Mouse (Mus musculus) cerebellum, adult 2 months (tissue): ENCODE results near the gene Rufy3. TPM values are rescaled to one million over a fixed set of nuclear protein-coding genes. Genes with fewer than 3 reads are reported as not detected.

Source experiments
- DNase-seq, 2 experiments: peaks; one replicate each; pipeline ENCODE4 v3.0.0; 2021
- H3K27ac ChIP-seq: fragments of 200-500 bp; 2 replicates; pipeline ENCODE4 v1.5.1; 2012; ENCODE audit warnings: low read length, control low read depth, inconsistent platforms; ENCODE audit not compliant: insufficient read depth
- H3K27me3 ChIP-seq: fragments of 200-500 bp; 2 replicates; pipeline ENCODE4 v1.6.1; 2012; ENCODE audit warnings: inconsistent platforms, mild to moderate bottlenecking, low read length, moderate library complexity; ENCODE audit not compliant: control insufficient read depth, insufficient read depth
- H3K4me1 ChIP-seq: fragments of 200-500 bp; 2 replicates; pipeline ENCODE4 v1.6.1; 2011; ENCODE audit warnings: low read length; ENCODE audit not compliant: control insufficient read depth, insufficient read depth
- H3K4me3 ChIP-seq: fragments of 200-500 bp; replicated peaks from 2 replicates; pipeline ENCODE3; 2011; ENCODE audit warnings: mild to moderate bottlenecking, low read depth, low read length, control low read depth; ENCODE audit not compliant: insufficient read depth
- CTCF ChIP-seq: fragments of 200-500 bp; IDR thresholded peaks from 2 replicates; pipeline ENCODE4 v1.5.1; 2011; ENCODE audit warnings: low read depth, mild to moderate bottlenecking, control low read depth, low read length, moderate library complexity, borderline replicate concordance; ENCODE audit not compliant: insufficient read depth
- POLR2A ChIP-seq: fragments of 200-500 bp; IDR thresholded peaks from 2 replicates; pipeline ENCODE4 v1.6.1; 2011; ENCODE audit warnings: low read length, control low read depth, borderline replicate concordance; ENCODE audit not compliant: insufficient read depth
- WGBS: fragments of 180-500 bp; shearing (Covaris S2); methylation state at CpG from one replicate; pipeline ENCODE4 v1.1.7; 2018; 5-methylcytosine and 5-hydroxymethylcytosine counted together
- polyA plus RNA-seq: library from polyadenylated mRNA; depleted of rRNA; stranded (reverse); fragments of >200 nt; gene quantifications from 2 replicates; pipeline ENCODE4 v1.2.3, GENCODE M21; 2012

The Rufy3 gene
- polyA plus RNA-seq, 1 experiment: 139 TPM

- DNase-seq: peak; percentile 69 to 75
- TF ChIP-seq POLR2A (no peak), CTCF (no peak)
- 5% methylated on average over 9 of the region's 9 CpGs for WGBS
These were observed 19.2 kb downstream of the Rufy3 start for GRCm38 (mm10) chr5:88584061-88584460.

GRCm38 (mm10) chr5:88586407-88587174, 21.8 kb downstream of the Rufy3 start:
- DNase-seq: peak; percentile 83 to 89
- TF ChIP-seq CTCF (no peak), POLR2A (no peak)
- Histone ChIP-seq H3K27ac (peak overlapping the region; percentile 66), H3K4me1 (peaks cover 11% of the 10 kb centered on the region; the same call in 1 of the 2 replicates), H3K27me3 (no peaks in the 10 kb centered on the region), H3K4me3 (peak overlapping the region; percentile 69)
- 8% methylated on average over 7 of the region's 7 CpGs for WGBS

More at GRCm38 (mm10) chr5:88584061-88584460, 19.2 kb downstream of the Rufy3 start:
- Histone ChIP-seq H3K27ac (peak overlapping the region; percentile 44), H3K4me1 (peaks cover 7% of the 10 kb centered on the region; the same call in 1 of the 2 replicates), H3K27me3 (no peaks in the 10 kb centered on the region), H3K4me3 (peak overlapping the region; percentile 91)

GRCm38 (mm10) chr5:88587211-88587934, 22.5 kb downstream of the Rufy3 start:
- 8% methylated on average over 13 of the region's 13 CpGs for WGBS

GRCm38 (mm10) chr5:88588481-88588880, 23.6 kb downstream of the Rufy3 start:
- Histone ChIP-seq H3K27ac (no peak overlapping the region), H3K4me1 (peaks cover 13% of the 10 kb centered on the region; the same call in 1 of the 2 replicates), H3K27me3 (no peaks in the 10 kb centered on the region), H3K4me3 (peak overlapping the region; percentile 10)
- DNase-seq: no peak
- no peak for TF ChIP-seq POLR2A
- TF ChIP-seq CTCF: no peak
- 30% methylated on average over 5 of the region's 5 CpGs for WGBS

More at GRCm38 (mm10) chr5:88587211-88587934, 22.5 kb downstream of the Rufy3 start:
- TF ChIP-seq CTCF (no peak), POLR2A (no peak; the same call in 1 of the 2 replicates)
- Histone ChIP-seq H3K27me3 (no peaks in the 10 kb centered on the region), H3K4me1 (peaks cover 11% of the 10 kb centered on the region; the same call in 1 of the 2 replicates), H3K4me3 (peak overlapping the region; percentile 69), H3K27ac (peak overlapping the region; percentile 66; the same call in 1 of the 2 replicates)
- DNase-seq: peak in 1 of 2 experiments; percentile 41

GRCm38 (mm10) chr5:88593421-88594172, 28.8 kb downstream of the Rufy3 start:
- Histone ChIP-seq H3K27me3 (no peaks in the 10 kb centered on the region), H3K27ac (no peak overlapping the region), H3K4me1 (peaks cover 11% of the 10 kb centered on the region), H3K4me3 (no peak overlapping the region)
- no peak for DNase-seq
- 87% methylated on average over 13 of the region's 13 CpGs for WGBS
- no peak for TF ChIP-seq CTCF
- no peak for TF ChIP-seq POLR2A

GRCm38 (mm10) chr5:88594173-88594569, 29.3 kb downstream of the Rufy3 start:
- Histone ChIP-seq H3K4me3 (no peak overlapping the region), H3K27me3 (no peaks in the 10 kb centered on the region), H3K4me1 (peaks cover 8% of the 10 kb centered on the region), H3K27ac (no peak overlapping the region)
- 85% methylated on average over 7 of the region's 7 CpGs for WGBS
- no peak for DNase-seq
- TF ChIP-seq CTCF (no peak), POLR2A (no peak)
